Mouse (Mus musculus): ENCODE measurements around the gene Tmem94. TPM values are rescaled to one million over a fixed set of nuclear protein-coding genes. Genes with fewer than 3 reads are reported as not detected.

Tmem94 gene
- 43.3 and 44.3 TPM in 2 replicates for polyA plus RNA-seq (2012; rRNA removed)

DNA sequence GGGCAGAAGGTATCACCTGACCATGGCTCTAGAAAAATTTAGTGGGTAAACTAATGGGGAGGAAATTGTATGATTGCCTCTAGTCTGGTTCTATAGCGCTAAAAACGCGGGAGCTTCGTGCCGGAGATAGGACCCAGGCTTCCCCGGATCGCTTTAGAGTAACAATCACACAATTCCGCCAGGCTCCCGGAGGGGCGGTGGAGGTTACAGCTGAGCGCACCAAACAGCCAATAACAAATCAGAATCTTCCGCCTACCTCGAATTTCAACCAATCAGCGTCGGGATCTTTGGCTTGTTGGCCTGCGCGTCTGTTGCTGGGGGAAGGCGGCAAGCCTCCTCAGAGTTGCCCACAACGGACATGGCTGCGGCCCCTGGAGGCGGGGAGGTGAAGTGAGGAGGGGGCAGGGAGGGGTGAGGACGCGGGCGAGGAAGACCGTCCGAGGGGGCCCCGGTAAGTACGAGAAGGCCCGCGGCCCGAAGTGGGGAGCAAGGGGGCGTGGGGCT is at the start of gene Tmem94:
Tmem94 (plus strand) TSS at position 331 of the 504 bp plus-strand sequence.

DNA sequence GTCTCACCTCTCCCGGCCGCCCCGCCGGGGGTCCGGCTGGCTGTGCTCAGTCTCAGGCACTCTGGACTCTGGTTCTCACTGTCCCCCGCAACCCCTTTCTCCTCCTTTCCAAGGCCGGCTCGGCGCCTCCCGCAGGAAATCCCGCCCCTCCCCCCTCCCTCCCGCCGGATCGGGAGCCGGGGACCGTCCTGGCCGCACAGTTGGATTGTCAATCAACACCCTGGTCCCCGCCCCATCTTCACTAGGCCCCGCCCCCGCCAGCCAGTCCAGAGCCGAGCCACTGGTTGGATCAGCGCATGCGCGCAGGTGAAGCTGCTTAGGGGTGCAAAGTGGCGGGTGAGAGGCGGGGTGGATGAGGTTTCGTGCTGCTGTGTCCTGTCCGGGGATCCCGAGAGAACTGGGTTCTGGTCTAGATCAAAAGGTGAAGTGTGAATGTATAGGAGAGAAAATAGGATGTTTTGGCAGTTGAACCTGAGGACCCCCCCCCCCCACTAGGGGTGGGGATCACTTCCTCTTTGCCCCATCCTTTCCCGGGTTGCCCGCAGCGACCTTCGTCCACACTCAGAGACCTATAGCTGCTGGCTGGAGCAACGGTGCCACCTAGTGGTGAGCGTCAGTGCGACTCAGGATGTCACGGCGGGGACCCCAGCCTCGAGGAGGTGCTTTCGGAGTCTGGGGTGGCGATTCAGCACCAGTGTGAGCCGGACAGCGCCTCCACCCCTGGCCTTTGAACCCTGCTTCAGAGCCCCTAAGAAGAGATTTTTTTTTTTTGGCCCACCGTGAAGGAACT is 48.5 kb downstream of the Tmem94 start, which contains the start of gene Caskin2:
Caskin2 (minus strand) TSS at position 133 of the 790 bp plus-strand sequence.

DNA sequence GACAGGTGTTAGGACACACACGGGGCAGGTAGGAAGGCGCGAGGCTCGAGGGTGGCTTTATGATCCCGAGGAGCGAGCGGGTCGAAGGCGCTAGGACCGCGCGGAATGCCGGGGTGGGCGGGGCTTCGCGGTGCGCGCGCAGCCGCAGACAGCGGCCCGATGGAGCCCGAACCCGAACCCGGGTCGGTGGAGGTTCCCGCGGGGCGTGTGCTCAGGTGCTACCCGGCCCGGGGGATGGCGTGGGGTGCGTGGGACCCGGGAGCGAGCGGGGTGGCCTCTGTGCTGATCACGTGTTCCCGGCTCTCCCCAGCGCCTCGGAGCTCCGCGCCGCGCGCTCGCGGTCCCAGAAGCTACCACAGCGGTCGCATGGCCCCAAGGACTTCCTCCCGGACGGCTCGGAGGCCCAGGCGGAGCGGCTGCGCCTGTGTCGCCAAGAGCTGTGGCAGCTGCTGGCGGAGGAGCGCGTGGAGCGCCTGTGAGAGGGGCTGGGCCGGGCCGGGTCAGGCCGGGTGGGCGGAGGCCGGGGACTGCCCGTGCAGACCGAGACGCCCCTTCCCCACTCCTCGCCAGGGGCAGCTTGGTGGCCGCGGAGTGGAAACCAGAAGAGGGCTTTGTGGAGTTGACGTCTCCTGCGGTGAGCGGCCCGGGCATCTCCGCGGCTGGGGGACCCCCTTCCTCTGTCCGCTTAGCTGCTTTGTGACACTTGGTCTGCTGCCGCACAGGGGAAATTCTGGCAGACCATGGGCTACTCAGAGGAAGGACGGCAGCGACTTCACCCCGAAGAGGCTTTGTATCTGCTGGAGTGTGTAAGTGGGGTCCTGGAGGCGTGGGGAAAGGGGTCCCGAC is 49.6 kb downstream of the Tmem94 start, which contains the start of gene Tsen54:
Tsen54 (plus strand) TSS at position 120 of the 846 bp plus-strand sequence.

DNA sequence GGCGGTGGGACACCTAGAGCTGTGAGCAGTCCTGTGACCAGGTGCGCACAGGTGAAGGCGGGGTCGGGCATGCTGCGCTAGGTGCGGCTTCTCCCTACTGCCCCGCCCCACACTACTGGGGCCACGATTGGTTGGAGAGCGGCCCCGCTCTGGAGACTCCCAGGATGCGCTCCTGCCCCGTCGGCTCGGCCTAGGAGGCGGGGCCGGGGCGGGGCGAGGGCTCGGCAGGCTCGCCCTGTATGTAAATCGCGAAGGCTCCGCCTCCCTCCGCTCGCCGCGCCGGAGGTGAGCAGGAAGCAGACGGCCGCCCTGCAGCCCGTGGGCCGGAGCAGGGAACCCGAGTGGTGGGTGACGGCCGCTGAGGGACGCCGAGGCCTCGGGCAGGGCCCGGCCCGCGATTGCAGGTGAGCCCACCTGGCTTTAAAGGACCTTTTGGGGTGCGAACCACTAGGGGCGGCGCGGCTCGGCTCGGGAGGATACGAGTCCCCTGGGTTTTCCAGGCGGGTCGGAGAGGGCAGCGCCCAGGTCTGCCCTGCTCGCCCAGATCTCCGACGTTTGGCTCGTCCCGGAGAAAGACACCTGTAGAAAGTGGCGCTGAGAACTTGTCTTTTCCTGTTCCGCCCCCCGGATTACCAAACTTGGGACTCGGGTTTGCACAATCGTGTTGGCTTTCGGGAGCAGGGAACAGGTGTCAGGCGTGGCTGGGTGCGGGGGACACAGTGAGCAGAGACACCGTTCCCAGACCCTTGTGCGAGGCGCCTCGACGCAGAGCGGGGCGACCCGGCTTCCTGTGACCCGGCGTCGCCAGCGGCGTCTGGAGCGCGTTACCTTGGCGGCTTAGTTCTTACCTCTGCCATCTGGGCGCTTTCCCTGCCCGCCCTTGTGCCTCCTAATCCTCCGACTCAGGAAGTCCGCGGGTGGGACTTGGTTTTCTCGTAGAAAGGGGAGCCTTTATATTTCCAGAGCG is 58.8 kb downstream of the Tmem94 start, which contains the start of gene Llgl2:
Llgl2 (plus strand) TSS at position 276 of the 967 bp plus-strand sequence.

Other genes starting within 250 kb of the Tmem94 start
- 5.7 and 7.7 TPM in 2 replicates for gene Sumo2, start 229.2 kb upstream of the Tmem94 start, polyA plus RNA-seq (2012; rRNA removed)
- gene Nup85, start 201.0 kb upstream of the Tmem94 start, polyA plus RNA-seq (2012; rRNA removed): 12.5 and 15.1 TPM in 2 replicates
- 7.9 and 9.3 TPM in 2 replicates for gene Mrps7, start 161.5 kb upstream of the Tmem94 start, polyA plus RNA-seq (2012; rRNA removed)
- gene Gga3, start 161.4 kb upstream of the Tmem94 start, polyA plus RNA-seq (2012; rRNA removed): 6.8 and 15.8 TPM in 2 replicates
- gene Mif4gd, start 152.5 kb upstream of the Tmem94 start, polyA plus RNA-seq (2012; rRNA removed): 34.3 and 37.0 TPM in 2 replicates
- 10.9 and 14.6 TPM in 2 replicates for gene Slc25a19, start 137.1 kb upstream of the Tmem94 start, polyA plus RNA-seq (2012; rRNA removed)
- gene Grb2, start 56.8 kb upstream of the Tmem94 start, polyA plus RNA-seq (2012; rRNA removed): 14.7 and 17.2 TPM in 2 replicates
- gene Caskin2, start 48.2 kb downstream of the Tmem94 start, polyA plus RNA-seq (2012; rRNA removed): 26.5 and 26.7 TPM in 2 replicates
- 29.9 and 48.0 TPM in 2 replicates for gene Tsen54, start 49.3 kb downstream of the Tmem94 start, polyA plus RNA-seq (2012; rRNA removed)
- gene Llgl2, start 58.6 kb downstream of the Tmem94 start, polyA plus RNA-seq (2012; rRNA removed): 187 and 224 TPM in 2 replicates
- 25.2 and 34.4 TPM in 2 replicates for gene Myo15b, start 93.0 kb downstream of the Tmem94 start, polyA plus RNA-seq (2012; rRNA removed)
- 2.9 and 4.1 TPM in 2 replicates for gene Smim5, start 134.5 kb downstream of the Tmem94 start, polyA plus RNA-seq (2012; rRNA removed)
- gene Smim6, start 146.6 kb downstream of the Tmem94 start, polyA plus RNA-seq (2012; rRNA removed): 24.8 and 28.5 TPM in 2 replicates
- gene Sap30bp, start 167.8 kb downstream of the Tmem94 start, polyA plus RNA-seq (2012; rRNA removed): 13.2 and 13.4 TPM in 2 replicates
- 9.7 and 12.0 TPM in 2 replicates for gene Recql5, start 168.0 kb downstream of the Tmem94 start, polyA plus RNA-seq (2012; rRNA removed)
- gene Itgb4, start 209.3 kb downstream of the Tmem94 start, polyA plus RNA-seq (2012; rRNA removed): 37.3 and 46.8 TPM in 2 replicates
- gene Galk1, start 247.3 kb downstream of the Tmem94 start, polyA plus RNA-seq (2012; rRNA removed): 47.5 and 60.9 TPM in 2 replicates